Mouse (Mus musculus) heart, adult 2 months (tissue): ENCODE measurements at regions not wholly inside any gene's neighbourhood (a gene's known extent, or its start where the extent isn't known, plus 50 kb on each side); places are given as distances from the start of the nearest gene placed in this dataset.

Source experiments
- DNase-seq, 2 experiments: peaks; one replicate each; pipeline ENCODE4 v3.0.0; 2021
- H3K27ac ChIP-seq: fragments of 200-600 bp; 2 replicates; pipeline ENCODE4 v1.8.1; 2022
- H3K27me3 ChIP-seq: fragments of 200-500 bp; 2 replicates; pipeline ENCODE4 v1.6.1; 2012; ENCODE audit warnings: mild to moderate bottlenecking, low read length, inconsistent platforms, mixed read lengths; ENCODE audit not compliant: control insufficient read depth, insufficient read depth
- H3K36me3 ChIP-seq: fragments of 200-500 bp; 2 replicates; pipeline ENCODE4 v1.6.1; 2012; ENCODE audit warnings: low read length, inconsistent platforms; ENCODE audit not compliant: control insufficient read depth, insufficient read depth
- H3K4me1 ChIP-seq: fragments of 200-500 bp; 2 replicates; pipeline ENCODE4 v1.6.1; 2011; ENCODE audit warnings: low read length; ENCODE audit not compliant: control insufficient read depth, insufficient read depth
- H3K4me3 ChIP-seq: fragments of 200-600 bp; 2 replicates; pipeline ENCODE4 v1.8.1; 2022
- H3K79me2 ChIP-seq: fragments of 200-500 bp; replicated peaks from 2 replicates; pipeline ENCODE4 v1.6.1; 2012; ENCODE audit warnings: mild to moderate bottlenecking, inconsistent platforms, low read length, moderate library complexity, mixed read lengths; ENCODE audit not compliant: control insufficient read depth, insufficient read depth
- H3K9ac ChIP-seq: fragments of 200-500 bp; 2 replicates; pipeline ENCODE4 v1.6.1; 2012; ENCODE audit warnings: low read depth, mild to moderate bottlenecking, control low read depth, inconsistent platforms, low read length, mixed read lengths
- CTCF ChIP-seq: fragments of 200-600 bp; IDR thresholded peaks from 2 replicates; pipeline ENCODE4 v1.8.1; 2022; ENCODE audit warnings: antibody characterized with exemption, mild to moderate bottlenecking, moderate library complexity
- EP300 ChIP-seq: fragments of 200-500 bp; IDR thresholded peaks from 2 replicates; pipeline ENCODE4 v1.6.1; 2011; ENCODE audit warnings: low read depth, low read length, control low read depth; ENCODE audit not compliant: insufficient read depth
- POLR2A ChIP-seq: fragments of 200-500 bp; IDR thresholded peaks from 2 replicates; pipeline ENCODE4 v1.6.1; 2011; ENCODE audit warnings: mild to moderate bottlenecking, low read depth, low read length, control low read depth; ENCODE audit not compliant: insufficient read depth
- WGBS: fragments of 180-500 bp; shearing (Covaris S2); methylation state at CpG from one replicate; pipeline ENCODE4 v1.1.7; 2018; 5-methylcytosine and 5-hydroxymethylcytosine counted together
- intact Hi-C: fragments of 180-260 bp; cut with DNase I; formaldehyde crosslinking; loops from one replicate; pipeline ENCODE4 v1.15.1; 2025

- H3K27ac ChIP-seq, result no peak overlapping the region
- H3K4me3 ChIP-seq, result no peak overlapping the region
- 80% methylated on average over 1 of the region's 1 CpGs for WGBS
- no peaks in the 10 kb centered on the region for H3K27me3 ChIP-seq
- H3K9ac ChIP-seq, result no peak overlapping the region
- no peaks in the 10 kb centered on the region for H3K79me2 ChIP-seq
- no peak for DNase-seq
- TF ChIP-seq EP300, result no peak
- no peak for TF ChIP-seq CTCF
- no peak for TF ChIP-seq POLR2A
- H3K4me1 ChIP-seq, result no peaks in the 10 kb centered on the region
- H3K36me3 ChIP-seq, result no peaks in the 10 kb centered on the region
- intact Hi-C loops, result no loop called here
Observed at GRCm38 (mm10) chr7:76164191-76164590, 65.5 kb upstream of the Agbl1 start.

- Histone ChIP-seq H3K4me3 (no peak overlapping the region), H3K4me1 (no peaks in the 10 kb centered on the region), H3K9ac (no peak overlapping the region), H3K27me3 (no peaks in the 10 kb centered on the region), H3K27ac (no peak overlapping the region), H3K79me2 (no peaks in the 10 kb centered on the region), H3K36me3 (no peaks in the 10 kb centered on the region)
- WGBS, result 77% methylated on average over 5 of the region's 5 CpGs
- TF ChIP-seq CTCF, result no peak
- no peak for TF ChIP-seq EP300
- TF ChIP-seq POLR2A, result no peak
- intact Hi-C loops, result no loop called here
- DNase-seq, result no peak
Observed at GRCm38 (mm10) chr7:76164735-76165630, 64.7 kb upstream of the Agbl1 start.

GRCm38 (mm10) chr7:76170481-76170880 lies 59.2 kb upstream of the Agbl1 start:
- H3K36me3 ChIP-seq, result no peaks in the 10 kb centered on the region
- H3K9ac ChIP-seq, result no peak overlapping the region
- H3K4me1 ChIP-seq, result no peaks in the 10 kb centered on the region
- TF ChIP-seq POLR2A, result no peak
- no peak for TF ChIP-seq EP300
- TF ChIP-seq CTCF, result no peak
- no peak overlapping the region for H3K4me3 ChIP-seq
- no peak overlapping the region for H3K27ac ChIP-seq
- no peaks in the 10 kb centered on the region for H3K79me2 ChIP-seq
- WGBS, result 75% methylated on average over 2 of the region's 2 CpGs
- no peaks in the 10 kb centered on the region for H3K27me3 ChIP-seq
- intact Hi-C loops, result no loop called here
- DNase-seq, result no peak

- WGBS, result 21% methylated on average over 5 of the region's 5 CpGs
- no peak overlapping the region for H3K4me3 ChIP-seq
- no peak for DNase-seq
- H3K9ac ChIP-seq, result no peak overlapping the region
- no peaks in the 10 kb centered on the region for H3K27me3 ChIP-seq
- intact Hi-C loops, result no loop called here
- TF ChIP-seq EP300 (no peak), POLR2A (no peak), CTCF (no peak)
- no peaks in the 10 kb centered on the region for H3K36me3 ChIP-seq
- H3K4me1 ChIP-seq, result no peaks in the 10 kb centered on the region
- no peak overlapping the region for H3K27ac ChIP-seq
- H3K79me2 ChIP-seq, result no peaks in the 10 kb centered on the region
Observed at GRCm38 (mm10) chr7:76176235-76176634, 53.5 kb upstream of the Agbl1 start.

- no peak for TF ChIP-seq POLR2A
- no peak for TF ChIP-seq EP300
- Histone ChIP-seq H3K4me1 (no peaks in the 10 kb centered on the region), H3K27ac (no peak overlapping the region), H3K79me2 (no peaks in the 10 kb centered on the region), H3K27me3 (no peaks in the 10 kb centered on the region), H3K4me3 (no peak overlapping the region), H3K9ac (no peak overlapping the region), H3K36me3 (no peaks in the 10 kb centered on the region)
- WGBS, result 57% methylated on average over 2 of the region's 2 CpGs
- no peak for DNase-seq
- intact Hi-C loops, result no loop called here
Observed at GRCm38 (mm10) chr7:76177420-76177819, 52.3 kb upstream of the Agbl1 start.
